Mouse (Mus musculus) layer of hippocampus, adult 8-10 months (tissue): ENCODE results near the gene Ttc6. TPM values are rescaled to one million over a fixed set of nuclear protein-coding genes. Genes with fewer than 3 reads are reported as not detected.

Experiments used
- DNase-seq, 2 experiments: peaks; one replicate each; pipeline ENCODE4 v3.0.0; 2022; ENCODE audit warnings: low spot score in 2 of 2
- total RNA-seq, 4 experiments: library from RNA; stranded (reverse); gene quantifications; 2 replicates each; pipeline ENCODE4 v1.2.4; 2022

The Ttc6 gene
- total RNA-seq, 4 experiments from 2014 or later, result 0.08 to 0.41 (median 0.25) TPM; not detected in 1

DNA sequence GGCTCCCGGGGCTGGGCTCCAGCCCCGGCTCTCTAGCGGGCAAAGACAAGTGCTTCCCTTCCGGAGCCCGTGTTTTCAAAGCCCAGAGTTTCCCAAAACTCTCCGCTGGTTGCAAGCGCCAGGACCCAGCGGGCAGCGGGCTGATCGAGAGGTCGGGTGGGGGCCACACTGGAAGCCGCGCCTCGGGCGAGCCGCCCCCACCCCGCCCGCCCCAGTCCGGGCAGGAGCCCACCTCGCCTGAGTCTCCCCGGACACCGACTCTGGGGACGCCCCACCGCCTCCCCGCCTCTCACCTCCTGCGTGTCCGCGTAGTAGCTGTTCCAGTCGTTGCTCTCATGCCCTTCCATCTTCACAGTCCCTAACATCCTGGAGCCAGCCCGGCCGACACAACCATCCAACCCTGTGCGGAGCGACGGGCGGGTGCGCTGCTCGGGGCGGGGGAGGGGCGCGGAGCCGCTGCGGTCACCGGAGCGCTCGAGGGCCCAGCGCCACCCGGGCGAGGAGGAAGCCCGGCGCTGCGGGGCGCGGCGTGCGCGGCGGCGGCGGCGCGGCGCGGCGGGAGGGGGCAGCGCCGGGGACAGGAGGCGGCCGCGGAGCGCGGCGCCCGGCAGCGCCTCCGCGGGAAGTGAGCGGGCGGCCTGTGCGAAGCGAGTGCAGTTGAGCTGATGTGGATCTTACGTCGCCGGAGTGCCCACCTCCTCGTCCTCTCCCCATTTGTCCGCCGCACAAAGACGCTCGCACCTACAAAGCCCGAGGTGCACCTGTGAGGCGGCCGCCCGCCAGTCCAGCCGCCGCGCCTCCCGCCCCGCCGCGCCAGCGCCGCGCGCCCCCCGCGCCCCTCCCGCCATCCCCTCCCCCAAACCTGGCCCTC is 18.3 kb upstream of the Ttc6 start:
- no peak for DNase-seq

GRCm38 (mm10) chr12:57546415-57547201 is 17.3 kb upstream of the Ttc6 start, which contains the start of gene Foxa1:
Foxa1 (minus strand) TSS chr12:57546916.
- DNase-seq, result no peak

DNA sequence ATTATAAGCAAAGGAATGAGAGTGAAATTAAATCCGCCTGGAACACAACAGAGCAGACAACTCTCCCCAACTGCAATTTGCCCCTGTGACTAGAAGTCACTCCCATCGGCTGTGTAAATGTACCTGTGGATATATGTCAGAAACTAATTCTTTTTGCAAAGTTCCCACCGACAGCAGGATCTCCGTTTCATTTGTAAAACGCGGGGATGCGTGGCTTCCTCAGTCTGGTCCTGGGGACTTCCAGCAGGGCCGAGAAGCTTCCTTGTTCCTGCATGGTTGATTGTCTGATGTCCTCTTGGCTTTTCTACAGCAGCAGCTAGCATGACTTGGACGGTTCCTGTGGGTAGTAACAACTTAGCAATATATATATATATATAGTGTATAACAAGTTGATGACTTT is 16.0 kb upstream of the Ttc6 start:
- DNase-seq, result no peak

DNA sequence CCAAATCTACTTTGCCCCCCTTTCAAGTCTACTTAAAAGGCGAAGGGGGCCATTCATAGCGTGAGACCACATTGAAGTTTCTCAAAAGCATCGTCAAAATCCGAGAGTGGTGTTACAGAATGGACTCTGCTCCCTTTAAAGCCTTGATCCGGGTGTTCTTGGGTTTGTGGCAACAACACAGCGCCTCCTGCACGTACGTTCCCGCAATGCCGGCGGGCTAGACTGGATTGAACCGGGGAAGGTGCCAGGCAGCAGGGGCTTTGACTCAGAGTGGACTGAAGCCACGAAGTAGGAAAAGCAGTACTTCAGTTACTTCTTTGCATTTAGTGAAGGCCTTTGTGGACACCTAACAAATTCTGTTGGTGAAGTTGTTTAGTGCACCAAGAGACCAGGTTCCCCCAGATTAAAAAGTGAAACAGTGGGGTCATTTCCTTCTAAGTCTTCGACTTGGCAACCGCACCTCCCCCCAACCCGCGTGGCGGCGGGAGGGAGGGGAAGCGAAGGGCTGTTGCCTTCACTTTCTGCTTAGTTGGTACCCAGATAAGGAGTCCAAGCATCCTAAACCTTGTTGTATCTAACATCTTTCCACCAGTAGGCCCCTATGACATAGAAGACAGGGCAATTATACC is 15.4 kb upstream of the Ttc6 start:
- DNase-seq, result no peak

DNA sequence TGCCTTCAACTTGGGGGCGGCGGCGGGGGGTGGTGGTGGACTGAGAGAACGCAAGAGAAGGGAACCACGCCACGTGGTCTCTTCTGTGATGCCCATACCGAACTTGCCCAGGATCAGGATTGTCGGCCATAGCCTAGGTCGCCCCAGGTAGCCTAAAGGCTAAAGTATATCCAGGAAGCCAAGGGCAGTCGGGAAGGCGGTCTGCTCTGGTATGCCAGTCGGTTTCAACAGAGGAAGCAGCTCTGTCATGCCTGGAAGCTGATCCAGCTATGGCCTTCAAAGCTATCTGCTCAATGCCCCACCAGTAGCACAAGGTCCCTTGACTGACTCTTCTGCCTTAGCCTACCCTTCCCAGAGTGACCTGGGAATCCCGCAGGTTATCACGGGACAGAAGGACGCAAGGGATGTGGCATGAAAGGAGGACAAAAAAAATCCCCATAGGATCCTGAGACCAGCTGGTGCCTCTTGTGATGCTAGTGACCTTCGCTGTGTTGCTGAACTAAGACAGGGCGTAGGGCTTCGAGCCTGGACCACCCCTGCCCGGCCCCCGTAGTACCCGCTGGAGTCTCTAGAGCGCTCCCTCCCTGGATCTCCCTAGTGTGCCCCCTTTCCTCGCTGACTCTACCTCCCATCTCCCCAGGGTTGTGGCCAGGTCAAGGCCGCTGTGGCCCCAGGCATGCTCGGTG is 14.8 kb upstream of the Ttc6 start:
- no peak for DNase-seq

DNA sequence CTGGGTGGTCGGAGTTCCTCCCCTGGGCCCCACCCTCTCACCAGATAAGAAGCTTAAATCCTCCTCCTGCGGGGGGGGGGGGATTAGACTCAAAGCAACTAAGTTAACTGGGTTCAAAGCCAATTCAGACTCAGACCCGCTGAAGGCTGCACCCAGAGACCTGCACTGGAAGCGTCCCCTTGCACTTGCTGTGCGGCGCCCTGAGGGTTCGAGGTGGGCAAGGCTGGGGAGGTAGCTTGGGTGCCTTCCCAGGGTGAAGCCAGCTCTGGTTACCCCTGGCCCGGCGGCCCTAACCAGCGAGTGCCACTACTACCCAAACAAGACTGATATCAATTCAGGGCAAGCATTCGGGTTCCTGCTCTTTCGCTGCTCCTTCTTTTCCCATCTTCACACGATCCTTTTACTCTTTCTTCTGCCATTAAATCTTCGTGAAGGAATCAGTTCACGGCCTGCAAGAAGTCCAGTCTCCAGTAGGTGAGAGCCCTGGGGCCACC is 14.2 kb upstream of the Ttc6 start:
- no peak for DNase-seq

- DNase-seq, result no peak
Observed at GRCm38 (mm10) chr12:57550181-57550808, 13.6 kb upstream of the Ttc6 start.

DNA sequence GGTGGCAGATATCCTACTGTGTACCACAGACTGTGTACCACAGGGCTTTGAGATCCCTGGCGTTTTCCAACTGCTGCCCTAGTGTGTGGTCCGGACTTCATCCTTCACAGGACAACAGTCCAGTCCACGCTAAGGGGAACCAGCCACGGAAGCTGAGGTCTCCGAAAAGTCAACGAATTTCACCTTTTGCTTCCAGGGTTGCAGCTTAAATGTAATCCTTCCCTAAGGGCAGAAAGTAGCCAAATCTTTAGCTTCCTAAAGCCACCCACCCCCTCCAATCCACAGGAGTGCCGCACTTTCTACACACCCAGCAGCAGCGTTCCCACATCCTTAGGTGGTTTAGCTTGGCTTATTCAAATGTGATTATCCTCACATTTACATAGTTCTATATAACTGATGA is 13.0 kb upstream of the Ttc6 start:
- DNase-seq, result no peak

DNA sequence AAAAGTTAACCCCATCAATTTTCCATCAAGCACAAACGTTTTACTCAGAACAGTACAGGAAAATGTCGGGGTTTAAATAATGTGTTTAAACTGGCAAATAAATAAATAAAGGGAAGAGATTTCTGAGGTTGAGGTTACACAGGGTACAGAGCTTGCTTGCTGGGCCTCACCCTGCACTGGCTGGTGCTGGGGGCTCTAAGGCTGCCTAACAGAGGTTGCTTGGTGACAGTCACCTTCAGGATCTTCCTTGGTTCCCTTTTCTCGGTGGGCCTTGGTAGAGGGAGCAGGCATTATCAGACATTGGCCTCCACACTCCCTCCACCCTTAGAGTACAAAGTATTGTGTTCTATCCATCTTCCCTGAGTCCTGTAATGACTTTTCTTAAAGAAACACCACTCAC is 11.6 kb upstream of the Ttc6 start:
- DNase-seq, result no peak

GRCm38 (mm10) chr12:57554091-57554490 is 9.8 kb upstream of the Ttc6 start:
- DNase-seq, result no peak

DNA sequence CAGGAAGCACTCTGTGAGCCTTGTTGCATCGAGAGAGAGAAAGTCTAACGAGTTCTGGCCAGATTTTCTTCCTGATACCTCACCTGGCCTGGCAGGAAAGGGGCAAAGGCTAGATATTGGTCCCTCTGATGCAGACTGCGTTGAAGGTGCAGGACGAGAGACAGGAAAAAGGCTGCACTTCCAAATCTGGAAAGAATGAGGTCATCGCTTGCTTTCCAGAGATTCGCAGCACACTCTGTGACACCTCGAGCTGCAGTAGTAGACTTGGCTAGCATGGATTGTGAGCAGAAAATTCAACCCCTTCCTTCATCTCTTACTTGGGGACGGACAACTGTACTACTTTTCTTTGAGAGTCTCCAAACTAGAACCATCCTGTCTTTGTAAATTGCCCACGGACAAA is 7.9 kb downstream of the Ttc6 start:
- DNase-seq, result no peak

- DNase-seq, result no peak
Observed at GRCm38 (mm10) chr12:57572415-57572814, 8.5 kb downstream of the Ttc6 start.

- peak in 1 of 2 experiments; percentile 5 for DNase-seq
Observed at GRCm38 (mm10) chr12:57575931-57576628, 12.2 kb downstream of the Ttc6 start.

DNA sequence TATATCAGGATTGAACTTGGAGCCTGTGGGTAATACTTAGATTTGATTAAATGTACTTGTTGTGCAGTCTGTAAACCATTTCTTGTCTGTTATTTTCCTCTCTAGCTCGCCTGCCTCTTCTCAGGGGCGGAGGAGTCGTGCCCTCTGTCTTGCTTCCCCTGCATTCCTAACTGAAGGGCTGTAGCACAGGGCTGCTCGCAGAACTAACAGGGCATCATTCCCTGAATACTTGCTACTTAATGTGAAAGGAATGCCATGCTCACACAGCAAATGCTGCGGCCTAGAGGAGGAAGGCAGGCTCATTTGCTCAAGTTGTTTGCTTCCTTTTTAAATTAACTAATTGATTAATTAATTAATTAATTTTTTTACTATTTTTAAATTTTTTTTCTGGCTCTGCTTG is 43.7 kb downstream of the Ttc6 start:
- DNase-seq, result no peak

DNA sequence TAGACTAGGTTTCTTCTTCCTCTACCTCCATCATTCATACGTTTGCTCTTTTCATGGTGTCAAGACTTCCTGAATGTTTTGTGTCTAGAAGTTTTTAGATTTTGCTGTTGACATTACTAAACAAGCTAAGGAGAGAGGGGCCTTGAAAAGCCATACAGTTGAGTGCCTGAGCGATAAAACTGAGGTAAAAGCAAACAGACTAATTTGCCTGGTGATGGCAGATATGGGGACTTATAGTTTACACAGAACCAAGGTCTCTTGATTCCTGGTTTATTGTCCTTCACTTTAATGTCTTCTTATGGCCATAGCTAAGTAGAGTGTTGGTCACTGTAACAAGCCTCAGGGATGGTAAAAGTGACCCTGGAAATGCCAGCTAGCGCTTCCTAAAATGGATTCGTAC is 51.2 kb downstream of the Ttc6 start:
- DNase-seq, result no peak

DNA sequence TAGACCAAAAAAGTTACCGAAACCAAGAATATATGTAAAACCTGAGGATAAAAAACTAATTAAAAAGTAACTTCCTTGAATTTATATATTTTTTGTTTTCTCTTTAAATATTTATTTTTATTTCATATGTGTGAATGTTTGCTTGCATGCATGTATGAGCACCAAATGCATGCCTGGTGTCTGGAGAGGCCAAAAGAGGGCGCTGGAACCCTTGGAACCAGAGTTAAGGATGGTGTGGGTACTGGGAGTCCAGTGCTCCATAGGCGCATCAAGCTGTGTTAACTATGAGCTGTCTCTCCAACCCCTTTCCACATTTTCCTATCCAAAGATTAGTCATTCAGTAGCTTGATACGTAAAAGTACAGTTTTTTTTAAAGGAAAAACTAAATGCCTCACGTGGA is 58.1 kb downstream of the Ttc6 start:
- no peak for DNase-seq

- DNase-seq, result no peak
Observed at GRCm38 (mm10) chr12:57623264-57623663, 59.4 kb downstream of the Ttc6 start.

GRCm38 (mm10) chr12:57624011-57624608 is 60.2 kb downstream of the Ttc6 start:
- no peak for DNase-seq

GRCm38 (mm10) chr12:57650011-57650410 is 86.1 kb downstream of the Ttc6 start:
- no peak for DNase-seq

GRCm38 (mm10) chr12:57650677-57651076 is 86.8 kb downstream of the Ttc6 start:
- DNase-seq, result no peak
